Mouse (Mus musculus) limb, embryonic 10.5 days (tissue): ENCODE results near the gene Hspb1. TPM values are rescaled to one million over a fixed set of nuclear protein-coding genes. Genes with fewer than 3 reads are reported as not detected.
A peak's percentile ranks its signal among the peaks of the same experiment; 100 is the strongest.

Experiments
- DNase-seq: peaks from one replicate; pipeline ENCODE4 v3.0.0-alpha.2; 2017; ENCODE audit warnings: low spot score
- H3K27ac ChIP-seq: fragments of 300-500 bp; sonication (generic); 2 replicates; pipeline ENCODE4 v1.5.1; 2016; ENCODE audit warnings: mild to moderate bottlenecking
- H3K27me3 ChIP-seq: fragments of 300-500 bp; sonication (generic); 2 replicates; pipeline ENCODE4 v1.6.1; 2016; ENCODE audit warnings: low read depth, mild to moderate bottlenecking; ENCODE audit not compliant: poor library complexity, severe bottlenecking
- H3K36me3 ChIP-seq: fragments of 300-500 bp; sonication (generic); 2 replicates; pipeline ENCODE4 v1.6.1; 2016; ENCODE audit warnings: mild to moderate bottlenecking, moderate library complexity
- H3K4me1 ChIP-seq: fragments of 300-500 bp; sonication (generic); 2 replicates; pipeline ENCODE4 v1.6.1; 2016
- H3K4me3 ChIP-seq: fragments of 300-500 bp; sonication (generic); 2 replicates; pipeline ENCODE4 v1.5.1; 2016; ENCODE audit warnings: mild to moderate bottlenecking, moderate library complexity
- H3K9me3 ChIP-seq: fragments of 300-500 bp; sonication (generic); replicated peaks from 2 replicates; pipeline ENCODE4 v1.6.1; 2016; ENCODE audit warnings: mild to moderate bottlenecking
- WGBS: fragments of 180-500 bp; shearing (Covaris S2); methylation state at CpG from one replicate; pipeline ENCODE4 v1.1.7; 2016; 5-methylcytosine and 5-hydroxymethylcytosine counted together
- polyA plus RNA-seq: library from polyadenylated mRNA; unstranded; fragments of >200 nt; fragmentation: Nextera tagmentation; extraction: Ambion mirVana; gene quantifications from 2 replicates; pipeline ENCODE4 v1.2.1, GENCODE M21; 2016

The Hspb1 gene
- polyA plus RNA-seq, 1 experiment from 2014 or later: 34.8 TPM

DNA sequence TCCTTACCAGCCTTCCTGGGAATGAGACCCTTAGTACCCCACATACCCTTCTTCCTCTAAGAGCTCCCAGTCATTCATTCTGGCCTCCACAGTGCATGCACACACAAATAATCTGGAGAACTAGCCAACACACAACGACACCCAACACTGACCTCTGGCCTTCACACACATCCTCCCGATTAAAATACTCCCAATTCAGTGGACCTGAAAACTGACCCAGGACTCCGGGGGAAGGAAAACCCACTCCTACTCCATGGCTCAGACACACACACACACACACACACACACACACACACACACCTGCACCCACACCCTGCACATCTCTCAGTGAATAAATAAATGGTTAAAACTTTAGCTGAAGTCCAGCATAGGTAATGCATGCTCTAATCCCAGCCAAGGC is 32.2 kb downstream of the Hspb1 start:
- DNase-seq: no peak
- Histone ChIP-seq H3K9me3 (no peaks in the 10 kb centered on the region), H3K4me3 (no peak overlapping the region), H3K4me1 (no peaks in the 10 kb centered on the region), H3K36me3 (peaks cover 99% of the 10 kb centered on the region), H3K27me3 (no peaks in the 10 kb centered on the region), H3K27ac (no peak overlapping the region)
- WGBS: 91% methylated on average over 3 of the region's 3 CpGs

DNA sequence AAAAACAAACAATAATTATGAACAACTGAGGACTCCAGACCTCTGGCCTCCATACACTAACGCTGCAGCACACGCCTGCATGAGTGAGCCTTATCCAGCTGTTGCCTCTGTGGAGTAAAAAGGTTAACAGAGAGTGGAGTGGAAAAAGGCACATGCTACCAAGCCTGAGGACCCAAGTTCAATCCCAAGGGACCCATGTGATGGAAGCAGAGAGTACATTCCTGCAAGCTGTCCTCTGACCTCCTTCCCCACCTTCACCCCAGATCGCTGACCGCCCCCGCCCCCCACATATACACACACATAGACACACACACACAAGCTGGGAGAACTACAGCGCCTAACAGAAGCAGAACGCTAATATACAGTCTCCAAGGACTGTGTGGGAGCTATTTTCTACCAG is 36.2 kb downstream of the Hspb1 start:
- H3K4me3 ChIP-seq: no peak overlapping the region
- WGBS: 98% methylated on average over 7 of the region's 7 CpGs
- H3K9me3 ChIP-seq: no peaks in the 10 kb centered on the region
- no peak overlapping the region for H3K27ac ChIP-seq
- no peaks in the 10 kb centered on the region for H3K27me3 ChIP-seq
- no peaks in the 10 kb centered on the region for H3K4me1 ChIP-seq
- peaks cover 99% of the 10 kb centered on the region for H3K36me3 ChIP-seq
- no peak for DNase-seq

DNA sequence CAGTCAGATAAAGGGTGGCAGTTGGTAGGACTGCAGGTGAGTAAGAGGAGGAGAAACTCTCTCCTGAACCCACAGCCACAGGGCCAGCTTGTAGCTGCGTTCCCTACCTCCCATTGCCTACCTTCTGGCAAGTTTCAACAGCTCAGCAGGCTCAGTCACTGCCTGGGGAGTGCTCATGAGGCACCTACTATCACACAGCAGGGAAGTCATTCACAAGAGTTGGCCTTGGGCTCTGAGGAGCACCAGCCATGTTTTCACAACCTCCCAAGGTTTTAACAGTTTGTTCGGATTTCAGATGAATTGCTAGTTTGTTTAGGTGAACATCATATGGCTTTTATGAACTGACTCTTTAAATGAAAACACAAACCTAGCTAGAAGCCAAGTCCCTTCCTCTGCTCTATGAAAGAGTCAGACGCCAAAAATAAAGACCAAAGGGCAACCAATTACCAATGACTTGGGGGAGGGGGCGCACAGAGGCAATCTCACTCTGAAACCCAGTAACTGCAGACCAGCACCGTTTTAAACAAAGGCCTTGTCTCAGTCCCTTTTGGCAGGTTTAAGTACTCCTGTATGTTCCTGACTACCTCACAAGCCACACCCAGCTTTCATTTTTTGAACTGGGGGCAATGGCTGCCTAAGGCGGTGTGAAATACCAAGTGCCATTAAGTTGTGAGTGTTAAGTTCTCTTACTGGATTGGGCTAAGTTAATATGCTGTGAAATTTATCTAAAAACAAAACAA is 42.1 kb downstream of the Hspb1 start:
- Histone ChIP-seq H3K27ac (no peak overlapping the region), H3K9me3 (no peaks in the 10 kb centered on the region), H3K27me3 (no peaks in the 10 kb centered on the region), H3K4me3 (no peak overlapping the region), H3K36me3 (peaks cover 76% of the 10 kb centered on the region), H3K4me1 (peaks cover 6% of the 10 kb centered on the region; the same call in 1 of the 2 replicates)
- WGBS: 85% methylated on average over 6 of the region's 6 CpGs
- no peak for DNase-seq

DNA sequence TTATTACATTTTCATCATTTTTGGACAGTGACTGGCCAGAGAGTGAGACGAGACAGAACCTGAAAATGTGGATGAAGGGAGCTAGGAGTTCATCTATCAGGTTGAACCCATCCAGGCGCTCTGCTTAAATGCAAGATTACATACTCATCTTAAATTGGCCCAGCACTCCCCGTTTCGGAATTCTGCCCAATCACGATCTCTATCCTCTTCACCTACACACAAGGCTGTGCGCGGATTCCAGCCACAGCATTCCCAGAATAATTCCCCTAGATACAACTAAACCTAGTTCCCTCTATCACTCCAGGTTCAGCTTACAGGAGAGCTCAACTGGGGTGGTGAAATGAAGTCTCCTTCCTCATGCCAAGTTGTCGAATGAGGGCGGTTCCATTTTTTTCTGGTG is 43.8 kb downstream of the Hspb1 start:
- 95% methylated on average over 9 of the region's 9 CpGs for WGBS
- no peak overlapping the region for H3K4me3 ChIP-seq
- DNase-seq: no peak

DNA sequence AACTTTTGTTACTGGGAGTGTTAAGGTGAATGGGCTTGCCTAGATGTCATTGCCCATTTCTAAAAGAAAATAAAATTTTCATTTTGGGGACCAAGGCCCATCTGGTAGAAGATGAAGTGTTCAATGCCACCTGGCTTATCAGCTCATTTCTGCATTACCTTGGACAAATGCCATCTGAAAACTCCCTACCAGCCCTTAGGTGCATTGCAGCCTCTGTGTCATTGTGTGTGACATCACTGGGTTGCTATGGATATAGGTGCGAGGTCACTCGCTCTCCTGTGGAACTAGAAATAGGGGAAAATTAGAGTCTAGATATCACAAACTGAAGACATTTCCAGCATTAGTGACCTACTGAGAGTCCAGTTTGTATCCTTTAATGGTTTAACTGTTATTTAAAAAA is 44.6 kb downstream of the Hspb1 start:
- Histone ChIP-seq H3K9me3 (no peaks in the 10 kb centered on the region), H3K36me3 (peaks cover 51% of the 10 kb centered on the region), H3K4me1 (peaks cover 11% of the 10 kb centered on the region), H3K27me3 (no peaks in the 10 kb centered on the region), H3K4me3 (peak overlapping the region; percentile 76; the same call in 1 of the 2 replicates), H3K27ac (no peak overlapping the region)
- DNase-seq: no peak
- 87% methylated on average over 2 of the region's 2 CpGs for WGBS

More for the DNA sequence above, 43.8 kb downstream of the Hspb1 start:
- peaks cover 11% of the 10 kb centered on the region for H3K4me1 ChIP-seq
- H3K36me3 ChIP-seq: peaks cover 59% of the 10 kb centered on the region
- no peak overlapping the region for H3K27ac ChIP-seq
- no peaks in the 10 kb centered on the region for H3K9me3 ChIP-seq
- no peaks in the 10 kb centered on the region for H3K27me3 ChIP-seq

DNA sequence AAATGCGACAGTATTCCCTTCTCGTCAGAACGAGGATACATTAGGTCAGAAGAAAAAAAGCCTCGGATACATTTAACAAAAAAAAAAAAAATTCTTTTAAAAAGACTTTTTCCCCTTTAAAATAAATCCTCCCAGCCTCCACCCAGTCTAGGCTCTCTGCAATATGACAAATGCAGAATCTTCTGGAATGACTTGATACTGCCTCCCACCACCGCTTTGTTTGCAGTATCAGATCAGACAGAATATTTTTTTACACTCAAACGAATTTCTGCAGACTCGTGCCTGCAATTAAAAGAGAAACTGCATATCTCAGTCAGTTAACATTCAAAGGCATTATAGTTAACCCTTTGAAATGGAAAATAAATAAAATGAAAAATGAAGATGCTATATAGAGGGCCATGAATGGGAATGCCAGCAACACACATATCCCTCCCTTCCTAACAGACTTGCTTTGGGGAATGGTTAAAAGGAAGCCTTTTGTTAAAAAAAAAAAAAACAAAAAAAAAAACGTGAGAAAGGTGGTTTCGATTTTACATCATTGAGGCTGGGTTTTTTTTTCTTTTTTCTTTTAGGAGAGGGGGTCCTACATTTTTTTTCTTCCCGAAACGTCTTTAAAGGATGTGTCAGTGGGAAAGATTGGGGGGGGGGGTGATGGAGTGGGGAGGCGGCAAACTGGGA is 45.6 kb downstream of the Hspb1 start:
- peaks cover 11% of the 10 kb centered on the region for H3K4me1 ChIP-seq
- no peaks in the 10 kb centered on the region for H3K9me3 ChIP-seq
- H3K4me3 ChIP-seq: peak overlapping the region; percentile 76
- H3K27ac ChIP-seq: peak overlapping the region; percentile 95
- no peaks in the 10 kb centered on the region for H3K27me3 ChIP-seq
- DNase-seq: no peak
- H3K36me3 ChIP-seq: peaks cover 41% of the 10 kb centered on the region
- WGBS: 21% methylated on average over 12 of the region's 12 CpGs

DNA sequence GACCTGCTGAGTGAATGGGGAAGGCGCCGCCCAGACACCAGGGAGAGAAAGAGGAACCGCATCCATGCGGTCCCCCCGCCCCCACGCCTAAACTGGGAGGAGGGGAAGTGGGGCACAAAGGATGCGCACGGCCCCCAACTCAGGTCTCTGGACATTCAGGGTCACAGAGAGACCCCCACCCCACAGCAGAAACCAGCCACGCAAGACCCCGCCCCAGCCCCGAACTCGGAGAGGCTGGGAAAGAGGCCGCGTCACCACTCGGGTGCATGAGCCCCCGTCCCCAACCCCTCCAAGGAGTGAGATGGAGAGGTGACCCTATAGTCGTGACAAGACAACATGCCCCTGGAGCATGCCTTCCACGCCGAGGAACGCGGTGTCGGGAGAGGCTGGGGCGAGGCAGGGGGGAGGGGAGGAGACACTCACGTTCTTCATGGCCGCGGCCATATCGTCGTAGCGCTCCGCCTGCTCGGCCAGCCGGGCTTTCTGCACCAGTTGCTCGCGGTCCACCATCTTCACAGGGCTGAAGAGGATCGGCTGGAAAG is 46.3 kb downstream of the Hspb1 start:
- Histone ChIP-seq H3K36me3 (peaks cover 36% of the 10 kb centered on the region), H3K4me1 (peaks cover 11% of the 10 kb centered on the region), H3K9me3 (no peaks in the 10 kb centered on the region), H3K27ac (peak overlapping the region; percentile 95), H3K4me3 (peak overlapping the region; percentile 76), H3K27me3 (no peaks in the 10 kb centered on the region)
- under 1% methylated on average over 33 of the region's 35 CpGs for WGBS
- DNase-seq: peak; percentile 84

DNA sequence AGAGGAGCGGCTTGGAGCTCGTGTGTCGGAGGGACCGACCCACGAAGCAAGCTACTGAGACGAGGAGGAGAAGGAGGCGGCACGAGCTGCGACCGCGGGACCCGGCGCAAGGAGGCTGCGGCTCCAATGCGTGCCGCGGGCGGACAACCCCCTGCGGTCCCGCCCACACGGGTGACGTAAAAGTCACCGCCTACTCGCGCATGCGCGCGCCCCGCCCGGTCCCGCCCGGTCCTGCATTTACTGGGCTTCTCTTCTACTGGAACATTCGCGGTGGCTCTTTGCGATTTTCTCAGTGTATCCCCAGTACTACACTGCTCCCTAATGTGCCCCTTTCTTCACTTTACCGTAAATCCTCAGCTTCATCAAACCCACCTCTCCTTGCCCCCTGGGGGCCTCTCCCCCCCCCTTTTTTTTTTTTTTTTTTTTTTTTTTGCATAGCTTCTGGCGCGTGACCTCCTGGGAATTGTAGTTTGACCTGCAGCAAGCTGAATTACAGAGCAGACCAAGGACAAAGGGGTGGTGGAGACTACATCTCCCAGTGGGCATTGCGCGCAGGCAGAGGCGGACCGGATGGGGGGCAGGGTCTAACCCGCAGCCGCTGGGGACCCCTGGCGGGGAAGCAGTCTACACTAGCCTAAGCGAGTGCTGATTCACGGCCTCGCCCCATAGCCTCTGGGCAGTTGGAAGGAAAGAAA is 46.9 kb downstream of the Hspb1 start, which contains the start of gene Ywhag:
Gene Ywhag (minus strand): TSS at position 136 of the 695 bp plus-strand sequence.
- WGBS: under 1% methylated on average over 48 of the region's 48 CpGs
- Histone ChIP-seq H3K4me3 (peak within 1 kb of the TSS; percentile 76), H3K27ac (peak within 1 kb of the TSS; percentile 95), H3K9me3 (no peaks in the 10 kb centered on the region), H3K4me1 (peaks cover 11% of the 10 kb centered on the region), H3K27me3 (no peaks in the 10 kb centered on the region), H3K36me3 (peaks cover 29% of the 10 kb centered on the region)
- DNase-seq: peak; percentile 98

DNA sequence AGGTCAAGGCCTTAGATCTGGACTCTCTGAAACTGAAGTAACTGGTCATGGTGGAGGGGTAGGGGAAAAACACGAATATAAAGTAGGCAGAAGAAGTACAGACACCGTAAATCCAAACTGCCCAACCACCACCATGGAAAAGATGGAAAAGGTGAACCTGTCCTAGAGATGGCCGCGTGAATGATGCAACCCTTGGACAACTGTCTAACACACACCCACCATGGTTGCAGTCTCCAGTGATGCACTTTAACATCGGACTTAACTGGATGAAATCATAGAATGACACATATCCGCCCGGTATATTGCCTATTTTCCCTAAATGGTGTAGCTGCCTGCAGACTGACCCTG is 47.4 kb downstream of the Hspb1 start:
- WGBS: 55% methylated on average over 7 of the region's 7 CpGs
- H3K4me1 ChIP-seq: peaks cover 11% of the 10 kb centered on the region
- no peak for DNase-seq
- peak overlapping the region; percentile 95 for H3K27ac ChIP-seq
- H3K4me3 ChIP-seq: peak overlapping the region; percentile 76
- H3K36me3 ChIP-seq: peaks cover 24% of the 10 kb centered on the region
- no peaks in the 10 kb centered on the region for H3K9me3 ChIP-seq
- no peaks in the 10 kb centered on the region for H3K27me3 ChIP-seq

DNA sequence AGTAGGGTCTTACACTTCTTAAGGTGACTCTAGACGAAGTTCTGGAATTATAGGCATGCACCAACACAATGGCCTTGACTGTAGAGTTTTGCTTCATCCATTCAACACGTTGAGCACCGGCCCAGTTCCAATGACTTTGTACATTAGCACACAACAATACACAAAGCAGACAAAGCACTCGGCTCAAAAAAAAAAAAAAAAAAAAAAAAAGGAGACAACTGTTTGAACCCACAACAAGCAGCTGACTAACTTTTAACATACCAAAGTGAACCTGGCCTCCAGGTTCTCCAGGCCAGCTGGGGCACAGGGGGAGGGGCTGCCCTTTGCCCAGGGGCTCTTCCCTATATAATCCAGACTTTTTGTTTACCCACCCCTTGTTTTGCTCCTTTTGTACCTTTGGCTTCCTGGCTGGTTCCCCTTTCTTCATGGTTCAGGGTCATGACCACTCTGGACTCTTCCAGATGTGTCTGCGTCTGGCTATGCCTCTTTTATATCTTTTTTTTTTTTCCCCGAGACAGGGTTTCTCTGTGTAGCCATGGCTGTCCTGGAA is 48.0 kb downstream of the Hspb1 start:
- H3K4me3 ChIP-seq: no peak overlapping the region
- peaks cover 14% of the 10 kb centered on the region for H3K4me1 ChIP-seq
- no peaks in the 10 kb centered on the region for H3K27me3 ChIP-seq
- H3K9me3 ChIP-seq: no peaks in the 10 kb centered on the region
- 83% methylated on average over 6 of the region's 6 CpGs for WGBS
- peak overlapping the region; percentile 95 for H3K27ac ChIP-seq
- H3K36me3 ChIP-seq: peaks cover 18% of the 10 kb centered on the region
- DNase-seq: no peak
